Mouse (Mus musculus) heart, postnatal 0 days (tissue): ENCODE results near the gene Plekhb2.

Experiments
- CTCF ChIP-seq: IDR thresholded peaks from 2 replicates; pipeline ENCODE4 v1.5.1; 2016; ENCODE audit warnings: antibody characterized with exemption, control low read depth, low read depth
- EP300 ChIP-seq: IDR thresholded peaks from 2 replicates; pipeline ENCODE4 v1.6.1; 2016; ENCODE audit warnings: antibody characterized with exemption, low read depth

DNA sequence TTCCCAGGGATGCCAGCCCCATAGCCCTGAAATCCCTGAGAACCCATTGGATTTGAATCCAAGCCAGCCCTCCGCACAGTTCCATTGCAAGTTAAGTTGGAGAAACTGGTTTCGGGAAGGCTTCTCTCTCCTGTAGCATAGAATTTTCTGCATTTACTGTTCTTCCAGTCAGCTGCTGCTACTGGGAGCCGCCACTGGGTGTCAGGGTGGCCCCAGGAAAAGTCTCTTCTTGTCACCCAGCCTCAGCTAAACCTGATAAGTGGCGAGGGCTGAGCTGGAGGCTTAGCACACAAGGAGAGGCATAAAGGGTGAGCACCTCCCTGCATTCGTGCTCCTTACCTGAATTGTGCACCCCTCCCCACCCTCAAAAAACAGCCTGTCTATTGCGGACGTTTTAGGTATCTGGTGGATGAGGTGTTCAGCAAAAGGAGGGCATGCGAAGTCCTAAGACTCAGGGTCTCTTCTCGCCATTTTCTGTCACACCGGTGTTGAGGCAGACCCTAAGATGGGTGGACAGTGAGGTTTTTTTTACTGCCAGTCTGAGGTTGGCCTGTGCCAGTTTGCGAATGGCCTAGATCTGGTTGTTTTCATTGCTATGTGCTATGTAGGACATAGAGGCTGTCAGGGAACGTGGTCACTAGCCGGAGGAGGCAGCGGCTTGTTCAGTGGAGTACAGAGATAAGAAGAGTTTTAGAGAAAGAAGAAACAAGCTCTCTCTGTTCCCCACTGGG, 41.9 kb downstream of the Plekhb2 start:
- TF ChIP-seq CTCF (peak; percentile 65), EP300 (no peak)
